Mouse (Mus musculus) megakaryocyte progenitor cell, adult 5-6 weeks (primary cell): ENCODE measurements around the gene Marf1. TPM values are rescaled to one million over a fixed set of nuclear protein-coding genes. Genes with fewer than 3 reads are reported as not detected.
"Not testable (repeated sequence)": the region's sequence is repeated elsewhere in the genome, so short reads cannot be mapped to it uniquely, and the experiment has no call there.

Source experiments
- ATAC-seq: replicated peaks from 2 replicates; pipeline ENCODE4 v1.8.0; 2016; ENCODE audit warnings: mild to moderate bottlenecking, moderate TSS enrichment, inconsistent platforms; ENCODE audit not compliant: poor library complexity
- total RNA-seq, 2 experiments: library from RNA; stranded (forward) in 1 of 2; stranded (reverse) in 1 of 2; fragments of 157-497, 149-512 nt in 1 of 2; fragments of 200-1000 nt in 1 of 2; gene quantifications; 2 replicates each; pipeline versions ENCODE4 v1.2.3 to v1.2.4; 2015 to 2017

Gene Marf1
- 32.7 and 35.1 TPM in 2 replicates for total RNA-seq (2015)
- total RNA-seq (2017), result 19.4 and 26.5 TPM in 2 replicates

DNA sequence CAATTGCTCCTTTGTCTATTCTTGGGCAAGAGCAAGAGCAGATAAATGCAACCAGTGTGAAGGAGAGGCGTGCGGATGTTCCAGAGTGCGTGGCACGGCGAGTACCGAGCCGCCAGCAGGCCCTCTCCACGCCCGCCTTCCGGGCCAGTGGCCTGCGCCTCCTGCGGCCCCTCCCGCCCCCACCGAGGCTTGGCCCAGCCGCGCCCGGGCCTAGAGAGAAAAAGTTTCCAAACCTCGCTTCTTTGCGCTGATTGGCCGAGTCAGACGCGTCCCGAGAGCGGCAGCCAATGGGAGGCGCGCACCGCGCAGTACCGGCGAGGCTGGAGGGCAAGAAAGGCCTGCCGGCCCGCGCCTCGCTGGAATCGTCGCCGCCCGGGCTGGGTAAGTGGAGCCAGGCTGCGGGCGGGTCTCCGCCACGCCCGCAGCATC lies at the start of gene Marf1, which contains the start of gene Nde1:
Gene Marf1 (minus strand): TSS at position 364 of the 429 bp plus-strand sequence.
Gene Nde1 (plus strand): TSS at position 288 of the 429 bp plus-strand sequence.
- peak; percentile 69 for ATAC-seq

- ATAC-seq, result no peak
Observed at GRCm38 (mm10) chr16:14198798-14199197, 35.6 kb upstream of the Marf1 start.

GRCm38 (mm10) chr16:14195427-14195826 lies 32.3 kb upstream of the Marf1 start:
- peak; percentile 74 for ATAC-seq

- ATAC-seq, result no peak
Observed at GRCm38 (mm10) chr16:14194164-14194950, 31.2 kb upstream of the Marf1 start.

DNA sequence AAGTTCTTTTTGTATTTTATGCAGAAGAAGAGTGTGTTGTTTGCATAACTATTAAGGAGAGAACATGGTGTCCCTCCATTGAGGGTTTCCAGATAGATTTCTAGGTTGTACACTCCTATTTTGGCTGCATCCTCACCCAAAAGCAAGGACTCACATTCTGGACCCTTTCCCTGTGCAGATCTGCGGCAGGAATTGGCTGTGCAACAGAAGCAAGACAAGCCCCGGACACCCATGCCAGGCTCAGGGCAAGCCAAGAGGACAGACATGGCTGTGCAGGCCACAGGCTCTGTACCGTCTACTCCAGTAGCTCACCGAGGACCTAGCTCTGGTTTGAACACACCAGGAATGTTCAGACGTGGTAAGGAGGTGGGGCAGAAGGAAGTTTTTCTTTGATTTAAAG lies 22.4 kb upstream of the Marf1 start:
- no peak for ATAC-seq

DNA sequence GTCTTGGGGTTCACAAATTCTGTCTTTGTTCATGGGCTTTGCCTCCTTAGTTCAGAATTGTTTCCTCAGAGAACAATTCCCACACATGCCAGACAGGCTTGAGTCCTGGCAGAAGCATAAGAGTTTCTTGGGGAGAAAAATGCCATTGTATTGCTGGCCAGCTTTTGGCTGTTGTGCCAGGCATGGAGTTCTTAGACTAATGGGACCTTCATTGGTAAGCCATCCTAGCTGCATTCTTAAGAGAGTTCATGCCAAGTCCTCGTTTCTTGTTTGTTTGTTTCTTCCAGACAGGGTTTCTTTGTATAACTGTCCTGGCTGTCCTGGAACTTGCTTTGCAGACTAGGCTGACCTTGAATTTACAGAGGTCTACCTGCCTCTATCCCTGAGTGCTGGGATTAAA lies 20.7 kb upstream of the Marf1 start:
- ATAC-seq, result no peak

DNA sequence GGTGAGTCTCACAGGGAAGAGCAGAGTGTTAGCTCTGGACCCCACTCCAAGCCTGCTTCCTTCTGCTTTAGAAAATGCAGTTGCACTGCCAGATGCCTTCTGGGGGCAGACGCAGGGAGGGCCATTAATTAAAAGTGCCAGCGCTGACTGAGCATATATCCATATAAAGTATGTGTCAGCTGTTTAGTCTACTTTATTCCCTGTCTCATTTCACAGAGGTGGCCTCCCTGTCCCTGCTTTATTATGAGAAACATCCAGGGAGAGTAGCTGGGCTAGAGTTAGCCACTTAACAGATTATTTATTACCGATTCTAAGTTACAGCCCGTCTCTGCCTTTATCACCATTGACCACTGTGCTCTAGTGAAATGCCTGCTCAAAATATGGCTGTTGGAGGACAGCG lies 19.2 kb upstream of the Marf1 start:
- no peak for ATAC-seq

GRCm38 (mm10) chr16:14180163-14180733 lies 17.1 kb upstream of the Marf1 start:
- ATAC-seq, result no peak

DNA sequence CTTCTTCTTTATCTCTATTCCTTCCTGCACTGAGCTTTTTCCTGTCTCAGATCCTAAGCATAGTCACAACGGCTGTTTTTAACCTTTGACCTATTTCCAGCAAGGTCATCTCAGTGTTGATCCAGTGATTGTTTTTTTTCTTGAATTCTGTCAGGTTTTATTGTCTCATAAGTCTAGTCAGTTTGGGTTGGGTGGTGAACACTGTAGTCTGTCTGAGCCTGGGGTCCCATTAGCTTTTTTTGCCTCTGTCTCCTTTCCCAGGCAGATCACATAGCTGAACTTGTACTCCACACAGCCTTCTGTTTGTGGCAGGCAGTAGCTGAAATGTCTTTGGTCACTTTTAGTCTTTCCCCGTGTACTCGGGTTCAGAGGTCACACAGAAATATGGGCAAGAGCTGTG lies 14.9 kb upstream of the Marf1 start:
- no peak for ATAC-seq

DNA sequence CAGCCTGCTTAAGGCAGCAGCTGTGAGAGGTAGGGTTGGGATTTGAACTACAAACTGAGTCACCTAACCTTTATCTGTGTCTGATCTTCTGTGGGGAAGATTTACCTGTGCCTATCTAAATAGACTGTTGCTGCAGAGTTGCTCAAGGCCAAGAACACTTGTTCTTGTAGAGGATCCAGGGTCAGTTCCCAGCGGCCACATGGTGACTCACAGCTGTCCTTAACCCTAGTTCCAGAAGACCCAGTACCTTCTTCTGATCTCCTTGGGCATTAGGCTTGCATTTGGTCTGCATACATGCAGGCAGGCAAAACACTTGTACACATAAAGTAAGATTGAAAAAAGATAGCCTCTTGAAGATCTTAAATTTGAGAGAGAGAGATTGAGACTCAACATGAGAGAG lies 6.6 kb upstream of the Marf1 start:
- ATAC-seq, result no peak

GRCm38 (mm10) chr16:14166490-14166889 lies 3.3 kb upstream of the Marf1 start:
- no peak for ATAC-seq

- ATAC-seq, result no peak
Observed at GRCm38 (mm10) chr16:14163731-14164130, 580 bp upstream of the Marf1 start.

GRCm38 (mm10) chr16:14160941-14161340 lies 2.2 kb downstream of the Marf1 start:
- no peak for ATAC-seq

GRCm38 (mm10) chr16:14159746-14160131 lies 3.4 kb downstream of the Marf1 start:
- peak; percentile 41 for ATAC-seq

DNA sequence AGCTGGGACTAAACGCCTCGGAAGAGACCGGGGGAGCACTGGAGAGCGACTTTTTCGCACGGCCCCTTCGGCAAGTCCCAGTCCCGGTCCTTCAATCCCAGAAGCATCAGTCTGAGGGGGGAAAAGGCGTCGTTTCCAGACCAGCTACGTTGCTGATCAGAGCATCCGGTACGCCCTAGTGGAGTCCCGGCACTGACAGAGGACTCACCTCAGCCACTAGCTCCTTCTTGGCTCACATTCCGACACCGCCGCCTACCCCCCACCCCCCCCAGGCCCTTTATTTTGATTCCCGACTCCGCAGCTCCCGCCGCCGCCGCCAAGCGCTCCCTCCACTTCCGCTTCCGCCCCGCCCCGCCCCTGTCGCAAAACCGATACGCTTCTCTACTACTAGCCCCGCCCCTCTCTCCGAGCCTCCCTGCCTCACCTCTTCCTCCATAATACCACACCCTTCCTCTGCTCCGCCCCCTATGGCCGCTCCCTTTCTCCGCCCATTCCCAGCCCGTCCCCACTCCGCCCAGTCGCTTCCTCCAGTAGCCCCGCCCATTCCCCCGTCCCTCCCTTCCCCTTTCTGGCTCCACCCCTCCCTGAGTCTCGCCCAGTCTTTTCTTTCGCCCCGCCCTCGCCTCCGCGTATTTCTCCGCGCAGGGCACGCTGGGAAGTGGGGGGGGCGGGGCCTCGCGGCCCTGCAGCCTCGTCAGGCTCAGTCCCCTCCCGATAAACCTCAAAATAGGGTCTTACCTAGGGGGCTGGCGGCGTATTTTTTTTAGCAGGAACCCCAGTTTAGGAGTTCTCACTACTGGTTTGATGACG lies 4.0 kb downstream of the Marf1 start:
- ATAC-seq, result peak; percentile 85

DNA sequence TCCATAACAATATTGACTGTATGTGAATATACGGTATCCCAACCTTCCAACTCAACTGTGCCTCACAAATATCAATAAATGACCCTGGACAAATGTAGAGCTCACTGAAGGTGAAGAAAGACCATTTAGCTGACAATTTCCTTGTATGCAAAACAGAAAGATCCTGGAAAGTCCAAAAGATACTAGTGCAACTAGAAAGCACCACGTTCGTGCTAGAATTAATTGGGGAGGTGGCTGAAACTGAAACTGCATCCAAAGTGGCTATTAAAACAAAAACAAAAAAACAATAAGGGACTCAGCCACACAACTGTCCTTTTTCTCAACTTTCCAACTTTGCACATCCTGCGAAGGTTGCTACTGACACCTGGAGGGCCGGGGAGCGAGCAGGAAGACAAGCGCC lies 4.6 kb downstream of the Marf1 start:
- no peak for ATAC-seq

DNA sequence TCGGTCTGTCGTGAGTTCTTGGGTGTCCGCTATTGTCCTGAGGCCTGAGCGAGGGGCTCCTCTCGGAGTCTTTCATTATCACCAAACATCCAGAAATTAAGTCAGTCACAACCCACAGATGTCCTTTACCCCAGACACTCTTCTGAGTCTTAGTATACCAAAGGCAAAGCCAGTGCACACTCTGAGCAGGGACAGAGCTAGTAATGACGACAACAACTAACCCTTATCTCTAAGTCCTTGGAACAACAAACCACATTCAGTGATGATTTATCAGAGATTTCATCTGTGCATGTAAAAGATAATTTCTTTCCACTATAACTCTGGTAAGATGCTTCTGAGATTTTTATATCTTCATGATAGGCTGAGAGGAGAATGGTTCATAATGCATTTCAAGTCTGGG lies 6.8 kb downstream of the Marf1 start:
- ATAC-seq, result no peak

DNA sequence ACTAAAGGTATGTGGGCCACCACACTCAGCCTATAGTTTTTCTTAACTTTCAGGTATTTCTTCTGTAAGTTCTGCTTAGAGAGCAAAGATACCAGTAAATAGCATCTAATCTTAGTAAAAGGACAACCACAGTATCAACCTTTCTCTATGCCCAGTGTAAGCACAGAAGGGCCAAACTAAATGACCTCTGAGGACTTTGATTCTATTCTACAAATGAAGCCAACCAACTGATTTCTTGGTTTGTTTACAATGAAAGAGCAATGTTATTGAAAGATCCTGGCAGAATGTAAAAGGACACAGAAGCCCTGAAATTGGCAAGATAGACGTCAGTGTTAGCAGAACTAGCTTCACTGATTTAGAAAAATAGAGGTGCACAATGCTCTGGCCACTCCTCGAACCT lies 7.5 kb downstream of the Marf1 start:
- ATAC-seq, result not testable (repeated sequence)

- ATAC-seq, result peak; percentile 58; the same call in 1 of the 2 replicates
Observed at GRCm38 (mm10) chr16:14151718-14152117, 11.4 kb downstream of the Marf1 start.

- no peak for ATAC-seq
Observed at GRCm38 (mm10) chr16:14147712-14148111, 15.4 kb downstream of the Marf1 start.

DNA sequence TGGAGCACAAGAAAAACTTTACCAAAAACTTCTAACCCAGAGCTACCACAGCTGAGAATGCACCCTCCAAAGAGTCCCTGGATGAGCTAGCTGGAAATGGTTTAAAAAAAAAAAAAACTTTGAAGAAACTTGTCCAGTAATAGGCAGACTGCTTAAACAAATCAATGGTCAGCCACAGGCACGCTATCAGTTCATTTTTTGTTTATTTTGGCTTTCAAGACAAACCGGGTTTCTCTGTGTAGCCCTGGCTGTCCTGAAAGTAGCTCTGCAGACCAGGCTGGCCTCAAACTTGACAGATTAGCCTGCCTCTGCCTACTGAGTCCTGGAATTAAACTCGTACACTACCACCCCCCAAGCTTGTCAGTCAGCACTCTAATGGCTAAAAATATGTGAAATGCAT lies 19.9 kb downstream of the Marf1 start:
- ATAC-seq, result no peak

DNA sequence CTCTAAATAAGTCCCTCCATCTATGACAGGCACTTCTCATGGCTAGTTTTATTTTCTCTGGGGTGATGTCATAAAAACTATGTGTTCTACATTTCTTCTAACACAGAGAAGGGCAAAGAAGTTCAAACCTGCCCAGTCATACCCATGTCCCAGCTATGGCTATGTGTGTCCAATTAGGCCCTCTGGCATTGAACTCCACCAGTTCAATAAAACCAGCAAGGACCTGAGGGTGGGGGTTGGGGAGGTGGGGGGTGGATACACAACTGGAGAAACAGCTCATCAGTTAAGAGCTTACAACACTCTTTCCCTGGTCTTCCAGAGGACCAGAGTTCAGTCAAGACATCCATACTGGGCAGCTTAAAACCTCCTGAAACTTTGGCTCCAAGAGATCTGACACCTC lies 24.0 kb downstream of the Marf1 start:
- no peak for ATAC-seq
